Mouse (Mus musculus): ENCODE results near the gene Ccdc124. TPM values are rescaled to one million over a fixed set of nuclear protein-coding genes. Genes with fewer than 3 reads are reported as not detected.

Ccdc124 gene
- polyA plus RNA-seq, 1 experiment from 2014 or later = 182 TPM

DNA sequence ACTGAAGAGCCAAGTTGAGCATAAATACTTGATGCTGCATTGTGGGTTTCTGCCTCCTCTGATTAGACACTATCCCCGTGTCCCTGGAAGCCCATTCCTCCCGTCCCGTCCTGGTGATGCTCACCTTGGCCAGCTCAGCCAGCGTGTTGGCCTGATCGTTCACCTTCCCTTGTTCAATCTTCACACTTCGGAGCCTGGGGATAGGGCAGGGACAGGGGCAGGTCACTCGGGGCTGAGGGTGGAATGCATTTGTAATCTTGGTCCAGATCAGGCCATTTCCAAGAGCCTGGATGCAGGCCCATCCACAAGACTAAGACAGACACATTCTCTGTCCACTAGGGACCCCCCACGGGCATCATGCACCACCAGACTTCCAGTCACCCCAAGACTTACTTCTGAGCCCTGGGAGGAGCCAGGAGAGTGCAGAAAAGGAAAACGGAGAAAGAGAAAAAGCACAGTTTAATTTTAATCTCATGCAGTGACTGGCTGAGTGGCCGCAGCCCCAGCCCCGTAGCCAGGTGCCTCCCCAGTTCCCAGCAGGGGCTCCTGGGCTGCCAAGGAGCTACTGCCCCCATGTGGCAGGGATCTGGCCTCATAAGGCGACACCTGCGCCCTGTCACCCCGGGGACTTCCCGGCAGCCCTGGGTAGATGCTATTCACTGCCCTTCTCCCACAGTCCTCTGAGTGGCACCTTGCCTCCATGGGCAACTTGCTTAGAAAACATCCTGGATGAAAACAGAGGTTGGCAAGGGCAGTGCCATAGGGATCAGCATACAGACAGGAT, 27.2 kb downstream of the Ccdc124 start:
- Histone ChIP-seq H3K4me3 (ENCODE audit: low read depth, low read length) (no peak overlapping the region), H3K9ac (ENCODE audit: low read depth, low read length) (no peak overlapping the region), H3K9me3 (replicated peaks; ENCODE audit: control insufficient read depth, low read length, poor library complexity, severe bottlenecking) (no peaks in the 10 kb centered on the region), H3K4me2 (ENCODE audit: low read length) (no peak overlapping the region), H3K36me3 (ENCODE audit: control insufficient read depth, insufficient read depth, low read length) (peaks cover 2% of the 10 kb centered on the region; the same call in 1 of the 2 replicates), H3K27me3 (ENCODE audit: control insufficient read depth, insufficient read depth, low read depth, low read length) (no peaks in the 10 kb centered on the region; the same call in 1 of the 2 replicates), H3K4me1 (ENCODE audit: control insufficient read depth, insufficient read depth, low read length) (no peaks in the 10 kb centered on the region), H3K27ac (ENCODE audit: low read length) (no peak overlapping the region)
- WGBS = 61% methylated on average over 15 of the region's 15 CpGs
- no peak for ATAC-seq

DNA sequence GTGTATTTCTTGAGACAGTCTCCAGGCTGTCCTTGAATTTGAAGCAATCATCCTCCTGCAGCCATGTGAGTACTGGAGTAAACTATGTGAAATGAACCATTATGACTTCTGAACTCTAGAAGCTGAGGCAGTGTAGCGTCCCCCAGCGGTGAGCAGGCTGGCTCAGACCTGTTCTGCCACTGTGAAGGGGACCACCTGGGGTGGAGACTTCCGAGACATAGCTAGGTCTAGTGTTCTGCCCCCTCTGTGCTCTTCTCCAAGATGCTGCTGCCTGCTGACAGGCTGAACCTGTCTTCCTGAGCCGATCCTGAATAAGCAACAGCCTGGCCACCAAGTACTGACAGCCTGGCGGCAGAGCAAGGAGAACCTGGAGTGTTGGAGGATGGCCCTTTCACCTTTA, 28.6 kb downstream of the Ccdc124 start:
- no peak for ATAC-seq
- H3K4me1 ChIP-seq (ENCODE audit: control insufficient read depth, insufficient read depth, low read length) = peaks cover 3% of the 10 kb centered on the region; the same call in 1 of the 2 replicates
- 51% methylated on average over 5 of the region's 5 CpGs for WGBS
- no peak overlapping the region for H3K27ac ChIP-seq (ENCODE audit: low read length)
- H3K9me3 ChIP-seq (replicated peaks; ENCODE audit: control insufficient read depth, low read length, poor library complexity, severe bottlenecking) = no peaks in the 10 kb centered on the region
- no peak overlapping the region for H3K4me2 ChIP-seq (ENCODE audit: low read length)
- no peaks in the 10 kb centered on the region for H3K36me3 ChIP-seq (ENCODE audit: control insufficient read depth, insufficient read depth, low read length)
- H3K27me3 ChIP-seq (ENCODE audit: control insufficient read depth, insufficient read depth, low read depth, low read length) = no peaks in the 10 kb centered on the region; the same call in 1 of the 2 replicates
- no peak overlapping the region for H3K9ac ChIP-seq (ENCODE audit: low read depth, low read length)
- H3K4me3 ChIP-seq (ENCODE audit: low read depth, low read length) = no peak overlapping the region

- Histone ChIP-seq H3K9me3 (replicated peaks; ENCODE audit: control insufficient read depth, low read length, poor library complexity, severe bottlenecking) (no peaks in the 10 kb centered on the region), H3K36me3 (ENCODE audit: control insufficient read depth, insufficient read depth, low read length) (no peaks in the 10 kb centered on the region), H3K27ac (ENCODE audit: low read length) (no peak overlapping the region), H3K9ac (ENCODE audit: low read depth, low read length) (0 out of 2 replicates have a peak overlapping the region, but pooled peaks have one; percentile 6), H3K4me1 (ENCODE audit: control insufficient read depth, insufficient read depth, low read length) (peaks cover 3% of the 10 kb centered on the region; the same call in 1 of the 2 replicates), H3K4me3 (ENCODE audit: low read depth, low read length) (no peak overlapping the region), H3K27me3 (ENCODE audit: control insufficient read depth, insufficient read depth, low read depth, low read length) (no peaks in the 10 kb centered on the region; the same call in 1 of the 2 replicates), H3K4me2 (ENCODE audit: low read length) (no peak overlapping the region)
- ATAC-seq = no peak
- 2% methylated on average over 6 of the region's 6 CpGs for WGBS
Observed at GRCm38 (mm10) chr8:70844523-70844922, 29.2 kb downstream of the Ccdc124 start.

DNA sequence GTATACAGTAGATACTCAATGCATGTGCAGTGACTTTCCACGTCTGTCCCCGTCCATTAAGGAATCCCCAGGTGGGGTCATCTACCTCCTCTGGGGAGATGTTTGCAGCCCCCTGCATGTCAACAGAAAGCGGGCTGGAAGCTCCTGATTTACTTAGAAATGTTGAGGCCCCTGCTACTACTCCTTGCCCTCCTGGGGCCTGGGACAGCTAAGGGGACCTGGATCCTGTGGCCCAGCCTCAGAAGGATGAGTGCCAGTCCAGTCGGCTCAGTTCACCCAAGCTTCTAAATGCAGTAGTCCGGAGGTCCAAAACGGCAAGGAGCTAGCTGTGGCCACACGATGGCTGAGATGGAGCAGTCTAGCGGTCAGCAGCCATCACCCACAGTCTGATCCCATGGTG, 29.8 kb downstream of the Ccdc124 start:
- Histone ChIP-seq H3K27ac (ENCODE audit: low read length) (no peak overlapping the region), H3K4me1 (ENCODE audit: control insufficient read depth, insufficient read depth, low read length) (peaks cover 3% of the 10 kb centered on the region; the same call in 1 of the 2 replicates), H3K36me3 (ENCODE audit: control insufficient read depth, insufficient read depth, low read length) (no peaks in the 10 kb centered on the region), H3K4me2 (ENCODE audit: low read length) (no peak overlapping the region), H3K9ac (ENCODE audit: low read depth, low read length) (0 out of 2 replicates have a peak overlapping the region, but pooled peaks have one; percentile 6), H3K9me3 (replicated peaks; ENCODE audit: control insufficient read depth, low read length, poor library complexity, severe bottlenecking) (no peaks in the 10 kb centered on the region), H3K4me3 (ENCODE audit: low read depth, low read length) (no peak overlapping the region), H3K27me3 (ENCODE audit: control insufficient read depth, insufficient read depth, low read depth, low read length) (no peaks in the 10 kb centered on the region; the same call in 1 of the 2 replicates)
- ATAC-seq = no peak
- WGBS = 83% methylated on average over 8 of the region's 8 CpGs

DNA sequence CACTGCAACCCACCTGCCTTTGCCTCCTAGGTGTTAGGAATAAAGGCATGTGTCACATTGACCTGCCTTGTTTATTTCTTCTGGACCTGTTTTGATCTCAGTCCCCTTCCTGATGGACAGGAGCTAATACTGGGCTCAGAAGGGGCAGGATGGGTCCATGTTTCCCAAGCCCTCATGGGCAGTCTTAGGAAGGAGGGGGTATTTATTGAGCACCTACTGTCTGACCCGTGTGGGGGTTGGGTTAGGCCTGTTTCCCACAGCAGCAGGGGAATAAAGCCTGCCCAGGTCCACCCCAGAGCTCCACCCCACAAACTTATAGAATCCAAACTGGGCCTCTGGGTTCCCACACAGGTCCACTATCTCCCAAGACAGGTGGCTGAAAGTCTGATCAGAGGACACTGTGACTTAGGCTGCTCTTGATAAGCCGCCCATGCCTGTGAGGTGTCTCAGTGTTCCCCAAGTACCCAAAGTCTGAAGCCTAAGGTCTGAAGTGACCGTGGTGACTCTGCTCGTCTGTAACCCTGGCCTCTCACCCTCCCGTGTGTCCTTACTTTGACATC, 30.4 kb downstream of the Ccdc124 start:
- Histone ChIP-seq H3K27ac (ENCODE audit: low read length) (no peak overlapping the region), H3K9ac (ENCODE audit: low read depth, low read length) (no peak overlapping the region), H3K4me1 (ENCODE audit: control insufficient read depth, insufficient read depth, low read length) (peaks cover 8% of the 10 kb centered on the region), H3K4me3 (ENCODE audit: low read depth, low read length) (no peak overlapping the region), H3K4me2 (ENCODE audit: low read length) (no peak overlapping the region), H3K9me3 (replicated peaks; ENCODE audit: control insufficient read depth, low read length, poor library complexity, severe bottlenecking) (no peaks in the 10 kb centered on the region), H3K27me3 (ENCODE audit: control insufficient read depth, insufficient read depth, low read depth, low read length) (no peaks in the 10 kb centered on the region), H3K36me3 (ENCODE audit: control insufficient read depth, insufficient read depth, low read length) (no peaks in the 10 kb centered on the region)
- WGBS = 90% methylated on average over 5 of the region's 5 CpGs
- no peak for ATAC-seq

GRCm38 (mm10) chr8:70842484-70842883, 31.3 kb downstream of the Ccdc124 start:
- Histone ChIP-seq H3K4me2 (ENCODE audit: low read length) (no peak overlapping the region), H3K4me3 (ENCODE audit: low read depth, low read length) (no peak overlapping the region), H3K27ac (ENCODE audit: low read length) (no peak overlapping the region), H3K9me3 (replicated peaks; ENCODE audit: control insufficient read depth, low read length, poor library complexity, severe bottlenecking) (no peaks in the 10 kb centered on the region), H3K4me1 (ENCODE audit: control insufficient read depth, insufficient read depth, low read length) (peaks cover 8% of the 10 kb centered on the region), H3K9ac (ENCODE audit: low read depth, low read length) (no peak overlapping the region), H3K27me3 (ENCODE audit: control insufficient read depth, insufficient read depth, low read depth, low read length) (no peaks in the 10 kb centered on the region), H3K36me3 (ENCODE audit: control insufficient read depth, insufficient read depth, low read length) (no peaks in the 10 kb centered on the region)
- 61% methylated on average over 25 of the region's 25 CpGs for WGBS
- no peak for ATAC-seq

DNA sequence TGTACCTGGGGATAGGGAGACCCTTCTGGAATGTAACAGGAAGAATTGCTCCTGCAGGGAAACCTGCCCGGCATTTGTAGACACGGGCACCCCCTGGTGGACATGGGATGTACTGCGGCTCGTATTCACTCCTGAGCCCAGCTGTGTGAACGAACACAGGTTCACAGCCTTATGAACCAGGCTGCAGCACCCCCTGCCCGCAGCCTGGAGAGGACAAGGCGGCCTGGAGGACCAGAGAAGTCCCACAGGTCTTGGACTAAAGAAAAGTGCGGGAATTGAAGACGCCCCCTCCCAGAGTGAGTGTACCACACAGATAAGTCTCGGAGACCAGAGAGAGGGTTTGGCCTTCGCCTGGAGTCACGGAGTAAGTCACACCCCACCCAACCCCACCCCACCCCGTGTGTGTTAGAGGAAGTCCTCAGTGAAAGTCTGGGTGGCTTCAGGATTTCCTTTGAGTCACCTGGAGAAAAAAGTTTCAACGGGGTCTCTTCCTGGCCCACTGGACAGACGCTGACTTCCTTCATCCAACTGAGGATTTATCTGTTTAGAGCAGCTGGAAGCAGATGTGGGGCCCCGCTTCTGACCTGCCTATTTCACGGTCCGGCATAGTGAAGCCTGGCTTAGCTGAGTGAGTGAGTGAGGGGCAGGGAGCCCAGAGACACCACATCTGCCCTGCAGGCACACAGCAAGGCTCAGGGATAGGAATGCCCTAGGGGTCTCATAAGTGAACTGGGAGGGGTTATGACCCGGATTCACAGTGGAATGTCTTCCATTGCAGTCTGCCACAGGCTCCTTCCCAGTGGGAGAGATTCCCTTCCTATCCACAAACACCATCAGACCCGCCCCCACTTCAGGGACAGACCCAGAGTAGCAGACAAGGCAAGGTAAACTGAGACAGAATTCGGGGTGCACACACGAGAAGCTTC, 32.3 kb downstream of the Ccdc124 start:
- no peaks in the 10 kb centered on the region for H3K9me3 ChIP-seq (replicated peaks; ENCODE audit: control insufficient read depth, low read length, poor library complexity, severe bottlenecking)
- no peak overlapping the region for H3K4me3 ChIP-seq (ENCODE audit: low read depth, low read length)
- H3K36me3 ChIP-seq (ENCODE audit: control insufficient read depth, insufficient read depth, low read length) = no peaks in the 10 kb centered on the region
- 36% methylated on average over 22 of the region's 22 CpGs for WGBS
- H3K4me1 ChIP-seq (ENCODE audit: control insufficient read depth, insufficient read depth, low read length) = peaks cover 8% of the 10 kb centered on the region
- peak overlapping the region; percentile 37; the same call in 1 of the 2 replicates for H3K27ac ChIP-seq (ENCODE audit: low read length)
- H3K4me2 ChIP-seq (ENCODE audit: low read length) = no peak overlapping the region
- H3K27me3 ChIP-seq (ENCODE audit: control insufficient read depth, insufficient read depth, low read depth, low read length) = no peaks in the 10 kb centered on the region
- H3K9ac ChIP-seq (ENCODE audit: low read depth, low read length) = 0 out of 2 replicates have a peak overlapping the region, but pooled peaks have one; percentile 14
- ATAC-seq = no peak

DNA sequence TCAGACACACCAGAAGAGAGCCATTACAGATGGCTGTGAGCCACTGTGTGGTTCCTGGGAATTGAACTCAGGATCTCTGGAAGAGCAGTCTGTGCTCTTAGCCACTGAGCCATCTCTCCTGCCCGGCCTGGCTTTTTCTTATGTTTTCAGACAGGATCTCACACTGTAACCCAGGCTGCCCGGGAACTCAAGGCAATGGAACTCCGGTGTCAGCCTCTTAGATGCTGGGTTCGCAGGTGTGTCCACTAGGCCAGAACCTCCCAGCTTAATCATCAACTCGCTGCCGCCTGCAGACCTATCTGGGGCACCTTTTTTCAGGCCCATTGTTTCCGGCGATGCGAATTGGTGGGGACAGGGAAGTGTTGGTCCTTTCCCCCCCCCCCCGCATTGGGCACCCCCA, 33.1 kb downstream of the Ccdc124 start:
- no peak overlapping the region for H3K4me3 ChIP-seq (ENCODE audit: low read depth, low read length)
- no peak overlapping the region for H3K4me2 ChIP-seq (ENCODE audit: low read length)
- no peaks in the 10 kb centered on the region for H3K36me3 ChIP-seq (ENCODE audit: control insufficient read depth, insufficient read depth, low read length)
- peaks cover 8% of the 10 kb centered on the region for H3K4me1 ChIP-seq (ENCODE audit: control insufficient read depth, insufficient read depth, low read length)
- ATAC-seq = no peak
- 61% methylated on average over 10 of the region's 10 CpGs for WGBS
- H3K27me3 ChIP-seq (ENCODE audit: control insufficient read depth, insufficient read depth, low read depth, low read length) = no peaks in the 10 kb centered on the region
- 0 out of 2 replicates have a peak overlapping the region, but pooled peaks have one; percentile 37 for H3K27ac ChIP-seq (ENCODE audit: low read length)
- no peak overlapping the region for H3K9ac ChIP-seq (ENCODE audit: low read depth, low read length)
- no peaks in the 10 kb centered on the region for H3K9me3 ChIP-seq (replicated peaks; ENCODE audit: control insufficient read depth, low read length, poor library complexity, severe bottlenecking)
